ENCODE assay signal across 16 mouse cellular contexts in genomic region chr1:121958942-121959341, GRCm38 (mm10).
"Had no signal": no experiment of that assay in that cellular context is flagged by ENCODE, and none has a peak within 500 bp of the region (broad histone marks: within the 10 kb centered on the region; RNA-seq: fewer than 3 reads in every experiment).

No protein-coding gene starts in this region.

- H3K9ac ChIP-seq: neural tube, embryonic 13.5 days; neural tube, embryonic 15.5 days; stomach, embryonic 15.5 days had no signal

- DNase-seq: retina, postnatal 1 day; right cerebral cortex, adult 18-20 months; right cerebral cortex, postnatal 14 days; right cerebral cortex, postnatal 25 days; right cerebral cortex, postnatal 4 days; spleen, adult 18-20 months; thymus, adult 18-20 months; thymus, adult 2 months; thymus, postnatal 14 days; thymus, postnatal 25 days; thymus, postnatal 36 days; thymus, postnatal 4 days had no signal

- H3K4me1 ChIP-seq: neural tube, embryonic 13.5 days; neural tube, embryonic 15.5 days; stomach, embryonic 15.5 days had no signal

- H3K4me3 ChIP-seq: neural tube, embryonic 13.5 days; neural tube, embryonic 15.5 days; stomach, embryonic 15.5 days had no signal

- H3K4me2 ChIP-seq: neural tube, embryonic 13.5 days; neural tube, embryonic 15.5 days; stomach, embryonic 15.5 days had no signal

- H3K9me3 ChIP-seq: neural tube, embryonic 13.5 days; neural tube, embryonic 15.5 days; stomach, embryonic 15.5 days had no signal

- H3K27ac ChIP-seq: neural tube, embryonic 13.5 days; neural tube, embryonic 15.5 days; stomach, embryonic 15.5 days; stomach, postnatal 0 days had no signal

- H3K36me3 ChIP-seq: neural tube, embryonic 13.5 days; neural tube, embryonic 15.5 days; stomach, embryonic 15.5 days had no signal

- H3K27me3 ChIP-seq: neural tube, embryonic 13.5 days; neural tube, embryonic 15.5 days; stomach, embryonic 15.5 days had no signal
